Mouse (Mus musculus): ENCODE data around the gene Mroh2a. TPM values are rescaled to one million over a fixed set of nuclear protein-coding genes. Genes with fewer than 3 reads are reported as not detected.
A peak's percentile ranks its signal among the peaks of the same experiment; 100 is the strongest.

Mroh2a gene
- polyA plus RNA-seq, 1 experiment from 2014 or later, result 1.3 TPM

DNA sequence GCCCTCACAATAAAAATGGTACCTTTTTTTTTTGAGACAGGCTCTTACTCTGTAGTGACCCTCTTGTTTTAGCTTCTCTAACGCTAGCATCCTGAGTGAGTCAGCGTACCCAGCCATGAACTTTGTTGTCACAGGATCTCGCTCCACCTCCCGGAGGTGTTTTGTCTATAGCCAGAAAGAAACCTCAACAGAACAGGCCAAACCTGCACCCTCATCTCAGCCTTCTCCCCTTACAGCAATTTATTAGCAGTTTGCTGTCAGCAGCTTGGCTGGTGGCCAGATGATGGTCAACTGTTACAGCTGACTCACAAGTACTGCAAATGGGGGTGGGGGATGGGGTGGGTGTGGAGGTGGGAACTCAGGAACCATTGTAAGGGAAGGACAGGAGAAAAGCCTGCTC, 35.5 kb downstream of the Mroh2a start:
- ATAC-seq (ENCODE audit: insufficient read depth, low FRiP score, low TSS enrichment), result no peak

DNA sequence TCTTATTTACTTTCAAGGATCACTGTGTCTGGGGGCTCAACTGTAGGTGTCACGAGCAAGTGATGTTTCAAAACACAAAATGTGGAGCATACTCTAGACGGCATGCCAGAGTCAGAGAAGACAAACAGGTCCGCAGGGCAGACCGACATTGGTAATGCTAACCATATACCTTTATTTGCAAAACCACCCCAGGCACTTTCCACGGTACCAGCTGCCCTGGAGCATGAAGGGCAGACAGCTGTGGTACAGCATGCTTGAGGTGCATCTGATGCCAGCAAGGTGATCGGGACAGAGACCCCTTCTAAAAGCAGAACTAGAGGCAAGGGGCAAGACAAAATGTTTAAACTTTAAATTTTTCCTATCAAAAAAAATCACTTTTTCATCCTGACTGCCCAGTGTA, 36.2 kb downstream of the Mroh2a start:
- Histone ChIP-seq H3K27me3 (ENCODE audit: control insufficient read depth, insufficient read depth, low read length) (no peaks in the 10 kb centered on the region), H3K27ac (ENCODE audit: low read depth, low read length) (no peak overlapping the region), H3K4me1 (ENCODE audit: control insufficient read depth, insufficient read depth, low read length) (no peaks in the 10 kb centered on the region), H3K9ac (ENCODE audit: low read length) (no peak overlapping the region), H3K4me3 (ENCODE audit: low read depth, low read length) (no peak overlapping the region), H3K4me2 (ENCODE audit: low read depth) (no peak overlapping the region), H3K36me3 (ENCODE audit: control insufficient read depth, insufficient read depth, low read length) (peaks cover 73% of the 10 kb centered on the region), H3K9me3 (ENCODE audit: control insufficient read depth, low read length) (peaks cover 60% of the 10 kb centered on the region)
- no peak for DNase-seq (ENCODE audit: low spot score)
- ATAC-seq (ENCODE audit: insufficient read depth, low FRiP score, low TSS enrichment), result no peak
- WGBS, result 76% methylated on average over 6 of the region's 6 CpGs

More for the DNA sequence above, 35.5 kb downstream of the Mroh2a start:
- Histone ChIP-seq H3K9me3 (ENCODE audit: control insufficient read depth, low read length) (peaks cover 65% of the 10 kb centered on the region), H3K4me1 (ENCODE audit: control insufficient read depth, insufficient read depth, low read length) (no peaks in the 10 kb centered on the region), H3K27me3 (ENCODE audit: control insufficient read depth, insufficient read depth, low read length) (no peaks in the 10 kb centered on the region), H3K27ac (ENCODE audit: low read depth, low read length) (no peak overlapping the region), H3K4me2 (ENCODE audit: low read depth) (no peak overlapping the region), H3K9ac (ENCODE audit: low read length) (no peak overlapping the region), H3K36me3 (ENCODE audit: control insufficient read depth, insufficient read depth, low read length) (peaks cover 66% of the 10 kb centered on the region), H3K4me3 (ENCODE audit: low read depth, low read length) (no peak overlapping the region)
- peak; percentile 68 for DNase-seq (ENCODE audit: low spot score)
- WGBS, result 87% methylated on average over 4 of the region's 4 CpGs

DNA sequence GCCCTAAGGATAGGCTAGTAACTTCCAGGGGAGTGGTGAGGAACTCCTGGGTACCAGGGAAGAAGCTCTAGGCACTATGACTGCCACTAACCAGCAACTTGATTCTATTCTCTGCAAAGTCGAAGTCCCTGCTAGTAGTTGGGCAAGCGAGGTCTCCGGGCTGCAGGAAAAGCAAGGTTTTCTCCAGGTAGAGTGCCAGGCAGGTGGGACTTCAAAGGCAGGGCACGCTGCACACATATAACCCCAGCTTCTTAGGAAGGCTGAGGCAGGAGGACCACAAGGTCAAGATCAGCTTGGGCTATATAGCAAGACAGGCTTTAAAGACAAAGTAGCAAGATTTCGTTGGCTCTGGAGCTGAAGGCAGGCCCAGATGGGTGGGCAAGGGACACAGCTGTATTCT, 37.0 kb downstream of the Mroh2a start:
- Histone ChIP-seq H3K4me3 (ENCODE audit: low read depth, low read length) (no peak overlapping the region), H3K27me3 (ENCODE audit: control insufficient read depth, insufficient read depth, low read length) (no peaks in the 10 kb centered on the region), H3K9me3 (ENCODE audit: control insufficient read depth, low read length) (peaks cover 57% of the 10 kb centered on the region), H3K4me2 (ENCODE audit: low read depth) (no peak overlapping the region), H3K9ac (ENCODE audit: low read length) (no peak overlapping the region), H3K4me1 (ENCODE audit: control insufficient read depth, insufficient read depth, low read length) (no peaks in the 10 kb centered on the region), H3K36me3 (ENCODE audit: control insufficient read depth, insufficient read depth, low read length) (peaks cover 81% of the 10 kb centered on the region), H3K27ac (ENCODE audit: low read depth, low read length) (no peak overlapping the region)
- no peak for DNase-seq (ENCODE audit: low spot score)
- 93% methylated on average over 5 of the region's 5 CpGs for WGBS
- no peak for ATAC-seq (ENCODE audit: insufficient read depth, low FRiP score, low TSS enrichment)

DNA sequence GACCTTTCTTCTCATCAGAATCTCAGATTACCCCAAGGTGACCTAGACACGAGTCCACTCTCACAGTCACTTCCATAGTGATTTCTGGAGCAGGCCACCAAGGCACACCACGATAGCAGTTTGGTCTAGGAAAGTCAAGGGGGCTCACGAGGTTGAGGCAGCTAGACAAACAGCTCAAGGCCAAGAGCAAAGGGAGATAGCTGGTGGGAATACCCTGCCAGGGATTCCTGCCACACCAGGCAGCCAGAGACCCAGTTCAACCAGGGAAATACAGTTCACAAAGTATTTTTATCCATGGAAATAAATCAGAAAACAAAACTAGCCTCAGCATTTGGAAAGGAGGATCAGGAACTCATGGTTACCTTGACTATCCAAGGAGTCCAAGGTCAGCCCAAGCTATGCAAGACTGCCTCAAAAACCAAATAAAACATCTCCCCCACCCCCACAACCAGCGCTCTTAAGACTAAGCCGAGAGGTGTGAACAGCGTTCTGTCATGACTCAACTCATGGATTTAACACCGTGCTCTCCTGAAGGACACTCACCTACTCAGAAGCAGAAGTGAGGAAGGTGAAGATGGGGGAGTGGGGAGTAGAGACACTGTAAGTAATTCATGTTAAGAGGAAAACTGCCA, 37.6 kb downstream of the Mroh2a start:
- Histone ChIP-seq H3K4me2 (ENCODE audit: low read depth) (no peak overlapping the region), H3K9me3 (ENCODE audit: control insufficient read depth, low read length) (peaks cover 55% of the 10 kb centered on the region), H3K27me3 (ENCODE audit: control insufficient read depth, insufficient read depth, low read length) (no peaks in the 10 kb centered on the region), H3K9ac (ENCODE audit: low read length) (no peak overlapping the region), H3K36me3 (ENCODE audit: control insufficient read depth, insufficient read depth, low read length) (peaks cover 87% of the 10 kb centered on the region), H3K4me3 (ENCODE audit: low read depth, low read length) (no peak overlapping the region), H3K4me1 (ENCODE audit: control insufficient read depth, insufficient read depth, low read length) (no peaks in the 10 kb centered on the region), H3K27ac (ENCODE audit: low read depth, low read length) (no peak overlapping the region)
- no peak for DNase-seq (ENCODE audit: low spot score)
- WGBS, result 92% methylated on average over 7 of the region's 7 CpGs
- no peak for ATAC-seq (ENCODE audit: insufficient read depth, low FRiP score, low TSS enrichment)

DNA sequence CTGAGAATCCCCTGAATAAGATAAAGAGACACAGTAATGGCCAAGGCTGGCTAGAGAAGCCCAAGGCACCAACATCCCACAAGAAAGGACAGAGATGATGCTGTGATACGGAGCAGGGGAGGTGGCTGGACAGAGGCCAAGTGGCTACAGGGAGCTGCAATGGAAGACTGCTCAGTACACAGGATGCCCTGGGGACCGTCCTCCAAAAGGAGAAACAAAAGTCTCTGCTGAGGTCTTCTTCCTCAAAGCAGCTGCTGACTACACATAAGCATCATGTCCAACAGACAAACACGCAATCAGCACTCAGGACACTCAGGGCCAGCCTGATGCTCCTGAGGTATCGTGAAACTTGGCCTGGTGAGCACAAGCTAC, 38.1 kb downstream of the Mroh2a start:
- DNase-seq (ENCODE audit: low spot score), result no peak
- Histone ChIP-seq H3K9me3 (ENCODE audit: control insufficient read depth, low read length) (peaks cover 50% of the 10 kb centered on the region), H3K27ac (ENCODE audit: low read depth, low read length) (no peak overlapping the region), H3K4me3 (ENCODE audit: low read depth, low read length) (no peak overlapping the region), H3K36me3 (ENCODE audit: control insufficient read depth, insufficient read depth, low read length) (peaks cover 89% of the 10 kb centered on the region), H3K9ac (ENCODE audit: low read length) (no peak overlapping the region), H3K4me2 (ENCODE audit: low read depth) (no peak overlapping the region), H3K27me3 (ENCODE audit: control insufficient read depth, insufficient read depth, low read length) (no peaks in the 10 kb centered on the region), H3K4me1 (ENCODE audit: control insufficient read depth, insufficient read depth, low read length) (no peaks in the 10 kb centered on the region)
- WGBS, result 81% methylated on average over 4 of the region's 4 CpGs
- ATAC-seq (ENCODE audit: insufficient read depth, low FRiP score, low TSS enrichment), result no peak

DNA sequence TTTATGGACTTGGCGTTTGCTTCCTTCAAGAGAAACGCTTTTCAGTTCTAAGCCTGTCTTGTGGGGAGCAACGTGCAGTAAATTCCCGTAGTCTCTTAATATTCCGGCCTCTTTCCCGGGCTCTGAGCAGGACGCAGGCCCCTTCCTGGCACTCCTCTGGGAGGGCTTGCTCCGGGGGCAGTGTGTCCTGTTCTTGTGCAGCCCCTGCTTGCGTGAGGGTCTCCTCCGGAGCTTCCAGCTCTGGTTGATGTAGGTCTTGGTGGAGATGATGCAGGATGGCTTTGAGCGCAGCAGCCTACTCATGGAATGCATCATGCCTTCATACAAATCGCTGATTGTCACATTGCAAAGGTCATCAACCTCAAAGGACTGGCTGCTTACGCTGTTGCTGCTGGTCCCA, 39.3 kb downstream of the Mroh2a start:
- DNase-seq (ENCODE audit: low spot score) (no peak), ATAC-seq (ENCODE audit: insufficient read depth, low FRiP score, low TSS enrichment) (no peak)
- Histone ChIP-seq H3K4me3 (ENCODE audit: low read depth, low read length) (no peak overlapping the region), H3K27ac (ENCODE audit: low read depth, low read length) (no peak overlapping the region), H3K36me3 (ENCODE audit: control insufficient read depth, insufficient read depth, low read length) (peaks cover 86% of the 10 kb centered on the region), H3K27me3 (ENCODE audit: control insufficient read depth, insufficient read depth, low read length) (no peaks in the 10 kb centered on the region), H3K4me1 (ENCODE audit: control insufficient read depth, insufficient read depth, low read length) (no peaks in the 10 kb centered on the region), H3K9ac (ENCODE audit: low read length) (no peak overlapping the region), H3K9me3 (ENCODE audit: control insufficient read depth, low read length) (peaks cover 41% of the 10 kb centered on the region), H3K4me2 (ENCODE audit: low read depth) (no peak overlapping the region)
- WGBS, result 89% methylated on average over 13 of the region's 13 CpGs

DNA sequence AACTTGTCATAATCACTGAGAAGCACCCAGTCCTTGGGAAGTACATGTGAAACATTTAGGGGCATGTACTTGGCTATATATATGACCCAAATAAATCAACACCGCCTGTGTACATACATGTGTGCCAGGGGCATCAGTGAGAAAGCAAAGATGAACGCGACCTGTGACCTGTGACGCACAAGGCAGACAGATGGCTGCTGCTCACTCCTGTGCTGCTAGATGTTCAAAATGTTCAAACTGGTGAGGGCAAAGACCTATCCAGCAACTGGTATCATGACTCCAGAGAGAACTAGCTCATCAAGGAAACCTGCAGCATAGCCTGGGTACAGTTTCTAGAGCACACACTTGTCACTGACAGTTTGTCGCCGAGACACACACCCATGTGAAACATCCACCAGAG, 40.7 kb downstream of the Mroh2a start:
- WGBS, result 95% methylated on average over 6 of the region's 6 CpGs
- Histone ChIP-seq H3K4me1 (ENCODE audit: control insufficient read depth, insufficient read depth, low read length) (no peaks in the 10 kb centered on the region), H3K27me3 (ENCODE audit: control insufficient read depth, insufficient read depth, low read length) (no peaks in the 10 kb centered on the region), H3K36me3 (ENCODE audit: control insufficient read depth, insufficient read depth, low read length) (peaks cover 84% of the 10 kb centered on the region), H3K4me3 (ENCODE audit: low read depth, low read length) (no peak overlapping the region), H3K9me3 (ENCODE audit: control insufficient read depth, low read length) (peaks cover 34% of the 10 kb centered on the region), H3K27ac (ENCODE audit: low read depth, low read length) (no peak overlapping the region), H3K9ac (ENCODE audit: low read length) (no peak overlapping the region), H3K4me2 (ENCODE audit: low read depth) (no peak overlapping the region)
- no peak for DNase-seq (ENCODE audit: low spot score)
- ATAC-seq (ENCODE audit: insufficient read depth, low FRiP score, low TSS enrichment), result no peak

DNA sequence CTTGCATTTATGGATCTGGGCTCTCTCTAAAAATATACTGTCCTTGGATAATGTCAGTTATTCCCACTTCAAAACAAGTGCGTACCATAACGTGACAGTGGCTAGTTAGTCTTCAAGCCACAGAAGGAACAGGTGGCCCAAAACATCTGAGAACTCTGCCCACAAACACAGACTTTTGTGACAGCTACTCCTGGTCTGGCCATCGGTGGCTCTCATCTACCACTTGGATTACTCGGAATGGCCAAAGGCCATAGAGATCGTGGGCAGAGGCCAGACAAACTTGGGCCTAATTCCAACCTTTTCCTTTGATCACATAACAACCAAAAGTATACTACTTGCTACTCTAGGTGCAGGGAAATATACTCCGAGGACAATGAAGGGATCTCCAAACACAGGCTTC, 41.3 kb downstream of the Mroh2a start:
- ATAC-seq (ENCODE audit: insufficient read depth, low FRiP score, low TSS enrichment) (no peak), DNase-seq (ENCODE audit: low spot score) (no peak)
- Histone ChIP-seq H3K4me1 (ENCODE audit: control insufficient read depth, insufficient read depth, low read length) (no peaks in the 10 kb centered on the region), H3K4me3 (ENCODE audit: low read depth, low read length) (no peak overlapping the region), H3K36me3 (ENCODE audit: control insufficient read depth, insufficient read depth, low read length) (peaks cover 81% of the 10 kb centered on the region), H3K4me2 (ENCODE audit: low read depth) (no peak overlapping the region), H3K27me3 (ENCODE audit: control insufficient read depth, insufficient read depth, low read length) (no peaks in the 10 kb centered on the region), H3K27ac (ENCODE audit: low read depth, low read length) (no peak overlapping the region), H3K9ac (ENCODE audit: low read length) (no peak overlapping the region), H3K9me3 (ENCODE audit: control insufficient read depth, low read length) (peaks cover 34% of the 10 kb centered on the region)
- 90% methylated on average over 6 of the region's 6 CpGs for WGBS

DNA sequence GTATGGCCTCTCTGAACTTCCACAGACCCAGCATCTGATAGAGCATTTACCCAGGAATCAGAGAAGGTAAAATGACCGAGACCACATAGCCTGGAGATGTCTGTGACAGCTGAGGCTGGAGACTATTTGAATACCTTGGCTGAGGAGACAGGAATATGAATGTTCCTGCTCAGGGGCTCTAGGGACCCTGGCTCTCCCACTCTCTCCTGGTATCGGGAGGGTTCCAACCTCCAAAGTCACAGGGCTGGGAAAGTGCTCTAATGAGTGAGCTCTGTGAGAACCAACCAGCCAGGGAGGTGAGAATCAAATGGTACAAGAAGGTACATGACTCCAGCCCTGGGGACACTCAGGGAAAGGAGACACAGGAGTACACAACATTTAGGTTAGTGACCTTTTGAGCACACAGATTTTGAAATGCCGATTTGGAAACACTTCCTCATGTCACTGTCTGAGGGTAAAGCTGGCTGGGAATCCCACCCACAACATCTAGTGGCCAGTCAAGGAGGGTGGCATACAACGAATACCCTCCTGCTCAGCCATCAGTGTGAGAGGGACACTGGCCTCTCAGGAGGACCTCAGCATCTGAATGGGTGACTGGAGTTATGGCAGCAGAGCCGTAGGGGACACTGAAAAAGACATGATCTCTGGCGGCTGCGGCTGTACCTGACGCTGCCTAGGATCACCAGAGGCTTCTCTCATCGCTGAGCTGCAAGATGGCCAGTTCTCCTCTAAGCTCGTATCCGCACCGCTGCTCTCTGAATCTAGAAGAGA, 42.9 kb downstream of the Mroh2a start:
- Histone ChIP-seq H3K4me1 (ENCODE audit: control insufficient read depth, insufficient read depth, low read length) (no peaks in the 10 kb centered on the region), H3K9me3 (ENCODE audit: control insufficient read depth, low read length) (peaks cover 21% of the 10 kb centered on the region), H3K36me3 (ENCODE audit: control insufficient read depth, insufficient read depth, low read length) (peaks cover 79% of the 10 kb centered on the region), H3K4me2 (ENCODE audit: low read depth) (no peak overlapping the region), H3K27ac (ENCODE audit: low read depth, low read length) (no peak overlapping the region), H3K9ac (ENCODE audit: low read length) (no peak overlapping the region), H3K27me3 (ENCODE audit: control insufficient read depth, insufficient read depth, low read length) (no peaks in the 10 kb centered on the region), H3K4me3 (ENCODE audit: low read depth, low read length) (no peak overlapping the region)
- DNase-seq (ENCODE audit: low spot score) (no peak), ATAC-seq (ENCODE audit: insufficient read depth, low FRiP score, low TSS enrichment) (no peak)
- 88% methylated on average over 12 of the region's 12 CpGs for WGBS

All from neural tube, embryonic 11.5 days (tissue).